Mouse (Mus musculus) C2C12 (cell line): ENCODE data around the gene Rpl19. TPM values are rescaled to one million over a fixed set of nuclear protein-coding genes. Genes with fewer than 3 reads are reported as not detected.

Experiments
- H3K27me3 ChIP-seq: one replicate; pipeline ENCODE4 v1.6.1; 2011; ENCODE audit not compliant: control insufficient read depth, insufficient read depth, insufficient read length
- H3K36me3 ChIP-seq: one replicate; pipeline ENCODE4 v1.6.1; 2011; ENCODE audit not compliant: control insufficient read depth, insufficient read depth
- H3K4me3 ChIP-seq: one replicate; pipeline ENCODE4 v1.5.1; 2011; ENCODE audit warnings: mild to moderate bottlenecking, control low read depth; ENCODE audit not compliant: poor library complexity, insufficient read depth, severe bottlenecking
- H3K79me2 ChIP-seq: one replicate; pipeline ENCODE4 v1.6.1; 2011; ENCODE audit not compliant: control insufficient read depth, insufficient read depth
- H3K79me3 ChIP-seq: one replicate; pipeline ENCODE4 v1.6.1; 2011; ENCODE audit warnings: low read depth, control low read depth
- H3ac ChIP-seq: one replicate; pipeline ENCODE3; 2011; ENCODE audit warnings: low read depth; ENCODE audit not compliant: control insufficient read depth, insufficient read length
- CEBPB ChIP-seq: IDR thresholded peaks from one replicate; pipeline ENCODE4 v1.6.1; 2011; ENCODE audit warnings: low read depth, mild to moderate bottlenecking, control low read depth, moderate library complexity
- CTCF ChIP-seq: IDR thresholded peaks from one replicate; pipeline ENCODE4 v1.5.1; 2011; ENCODE audit not compliant: control insufficient read depth, insufficient read depth, insufficient read length
- FOSL1 ChIP-seq: IDR thresholded peaks from one replicate; pipeline ENCODE4 v1.8.0; 2011; ENCODE audit warnings: mild to moderate bottlenecking, low read length; ENCODE audit not compliant: poor library complexity, insufficient read depth, severe bottlenecking
- MAX ChIP-seq: IDR thresholded peaks from one replicate; pipeline ENCODE4 v1.6.1; 2011; ENCODE audit warnings: mild to moderate bottlenecking, control low read depth
- MYOD1 ChIP-seq: IDR thresholded peaks from one replicate; pipeline ENCODE4 v1.6.1; 2011; ENCODE audit warnings: low read depth; ENCODE audit not compliant: control insufficient read depth, insufficient read length
- MYOG ChIP-seq: IDR thresholded peaks from one replicate; pipeline ENCODE4 v1.6.1; 2011; ENCODE audit not compliant: control insufficient read depth, insufficient read length; ENCODE audit errors: extremely low read depth
- USF1 ChIP-seq: IDR thresholded peaks from one replicate; pipeline ENCODE4 v1.6.1; 2011; ENCODE audit warnings: low read depth, mild to moderate bottlenecking, control low read depth, moderate library complexity
- polyA plus RNA-seq: library from polyadenylated mRNA; unstranded; fragments of >200 nt; fragmentation: generic; extraction: Trizol; gene quantifications from one replicate; pipeline ENCODE4 v1.2.1, GENCODE M21; 2012; ENCODE audit warnings: missing spikeins

Rpl19 gene
- polyA plus RNA-seq, 1 experiment, result 3,682 TPM

DNA sequence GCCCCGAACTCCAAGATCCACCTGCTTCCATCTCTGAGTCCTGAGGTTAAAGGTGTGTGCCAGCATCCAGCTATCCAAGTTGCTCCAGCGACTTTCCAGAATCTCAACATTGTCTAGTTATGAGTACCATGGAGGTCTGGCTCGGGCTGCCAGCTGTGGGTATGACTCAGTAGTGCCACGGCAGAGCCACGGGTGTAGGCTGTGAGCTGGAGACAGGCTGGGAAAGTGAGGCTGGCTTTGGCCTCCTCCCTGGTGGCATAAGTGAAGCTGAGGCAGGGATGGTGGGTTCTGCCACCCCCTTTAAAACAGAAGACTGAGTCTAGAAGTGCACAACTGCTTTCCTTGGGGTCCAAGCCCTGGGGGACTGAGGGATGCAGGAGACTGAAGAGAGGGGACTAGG lies 7.6 kb downstream of the Rpl19 start:
- peaks cover 56% of the 10 kb centered on the region for H3K36me3 ChIP-seq
- no peak for TF ChIP-seq FOSL1
- no peak for TF ChIP-seq MYOG
- no peak for TF ChIP-seq CEBPB
- TF ChIP-seq MAX, result no peak
- TF ChIP-seq MYOD1, result peak; percentile 18
- TF ChIP-seq USF1, result no peak
- no peak for TF ChIP-seq CTCF
- H3ac ChIP-seq, result peak overlapping the region; percentile 13
- no peaks in the 10 kb centered on the region for H3K27me3 ChIP-seq
- H3K4me3 ChIP-seq, result no peak overlapping the region
- H3K79me3 ChIP-seq, result peaks cover 4% of the 10 kb centered on the region
- peaks cover 9% of the 10 kb centered on the region for H3K79me2 ChIP-seq

DNA sequence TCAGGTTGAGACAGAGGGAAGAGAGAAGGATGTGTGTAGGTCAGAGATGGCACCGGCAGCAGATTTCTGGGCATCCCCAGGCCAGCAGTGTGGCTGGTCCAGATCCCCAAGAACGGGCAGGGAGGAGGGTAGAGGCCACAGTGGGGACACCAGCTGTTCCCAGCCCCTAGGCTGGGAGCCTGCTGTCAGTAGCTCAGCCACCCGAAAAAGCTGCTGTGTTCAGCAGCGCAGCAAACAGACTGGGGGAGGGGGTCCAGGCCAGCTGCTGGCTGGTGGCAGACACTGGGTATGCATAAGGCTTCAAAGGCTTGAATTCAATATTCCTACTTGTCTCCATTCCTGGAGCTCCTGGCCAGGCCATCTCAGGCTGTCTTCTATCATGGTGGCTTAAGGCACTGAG lies 8.3 kb downstream of the Rpl19 start:
- peaks cover 1% of the 10 kb centered on the region for H3K79me2 ChIP-seq
- no peak overlapping the region for H3K4me3 ChIP-seq
- peaks cover 56% of the 10 kb centered on the region for H3K36me3 ChIP-seq
- no peaks in the 10 kb centered on the region for H3K27me3 ChIP-seq
- no peaks in the 10 kb centered on the region for H3K79me3 ChIP-seq
- no peak overlapping the region for H3ac ChIP-seq
- TF ChIP-seq MAX, result no peak
- no peak for TF ChIP-seq FOSL1
- TF ChIP-seq USF1, result no peak
- no peak for TF ChIP-seq MYOG
- TF ChIP-seq MYOD1, result no peak
- no peak for TF ChIP-seq CEBPB
- TF ChIP-seq CTCF, result no peak

DNA sequence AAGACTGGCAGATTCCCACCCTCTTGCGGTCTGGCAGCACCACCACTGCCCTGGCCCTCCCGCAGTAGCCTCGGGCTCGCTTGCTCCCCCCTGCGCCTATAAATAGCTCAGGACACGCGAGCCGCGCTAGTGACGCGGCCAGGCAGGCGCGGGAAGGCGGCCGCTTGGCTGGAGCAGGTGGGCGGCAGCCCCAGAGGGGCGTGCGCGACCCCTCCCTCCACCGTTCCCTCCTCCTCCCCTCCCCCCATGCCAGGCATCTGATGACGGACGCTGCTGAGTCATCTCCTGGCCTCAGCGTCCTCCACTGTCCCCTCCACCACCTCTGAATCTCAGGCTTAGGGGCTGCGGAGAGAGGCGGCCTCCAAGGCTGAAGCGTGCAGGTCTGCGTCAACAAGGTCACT lies 9.5 kb downstream of the Rpl19 start:
- H3K27me3 ChIP-seq, result no peaks in the 10 kb centered on the region
- no peaks in the 10 kb centered on the region for H3K79me2 ChIP-seq
- peaks cover 54% of the 10 kb centered on the region for H3K36me3 ChIP-seq
- TF ChIP-seq FOSL1 (peak; percentile 36), CEBPB (no peak), MAX (peak; percentile 55), CTCF (no peak), USF1 (no peak), MYOD1 (peak; percentile 52)
- peak overlapping the region; percentile 27 for H3ac ChIP-seq
- no peak overlapping the region for H3K4me3 ChIP-seq
- H3K79me3 ChIP-seq, result no peaks in the 10 kb centered on the region

DNA sequence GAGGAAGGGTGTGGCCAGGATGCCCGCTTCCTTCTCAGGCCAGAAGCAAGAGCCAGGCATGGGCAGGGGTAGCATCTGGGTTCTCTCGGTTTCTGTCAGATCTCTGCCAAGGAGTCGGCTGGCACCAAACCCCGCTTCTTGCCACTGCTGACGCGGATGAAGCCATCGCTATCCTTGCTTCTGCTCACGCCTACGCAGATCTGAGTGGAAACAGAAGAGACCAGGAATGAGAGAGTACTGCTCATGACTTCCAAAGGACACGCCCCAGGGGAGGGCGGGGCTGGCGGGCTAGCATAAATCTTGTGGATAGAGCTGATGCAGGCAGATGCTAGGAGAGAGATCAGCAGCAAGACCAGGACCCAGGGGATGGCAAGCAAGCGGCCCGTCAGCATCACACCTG lies 11.4 kb downstream of the Rpl19 start:
- Histone ChIP-seq H3ac (no peak overlapping the region), H3K79me2 (peaks cover 12% of the 10 kb centered on the region), H3K79me3 (no peaks in the 10 kb centered on the region), H3K36me3 (peaks cover 68% of the 10 kb centered on the region), H3K27me3 (no peaks in the 10 kb centered on the region), H3K4me3 (no peak overlapping the region)
- no peak for TF ChIP-seq MAX
- no peak for TF ChIP-seq MYOG
- TF ChIP-seq FOSL1, result no peak
- no peak for TF ChIP-seq CTCF
- TF ChIP-seq MYOD1, result no peak
- TF ChIP-seq CEBPB, result no peak
- TF ChIP-seq USF1, result no peak

DNA sequence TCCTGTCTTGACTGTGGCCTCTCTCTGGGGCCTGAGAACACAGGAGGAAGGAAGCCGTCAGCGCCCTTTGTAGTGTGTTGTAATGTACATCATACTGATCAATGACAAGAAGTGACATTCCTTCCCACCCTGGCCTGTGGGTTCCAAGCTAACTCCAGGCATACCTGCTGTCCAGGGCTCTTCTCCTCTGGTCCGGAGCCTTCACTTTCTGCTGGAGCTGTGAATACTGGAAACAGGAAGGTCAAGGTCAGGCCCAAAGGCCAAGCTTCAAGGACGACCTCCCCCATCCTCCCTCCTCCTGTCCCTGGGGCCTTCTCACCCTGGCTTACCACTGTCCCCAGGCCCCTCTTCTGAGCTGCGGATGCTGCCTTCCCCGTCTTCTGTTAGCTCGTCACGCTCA lies 14.5 kb downstream of the Rpl19 start:
- no peaks in the 10 kb centered on the region for H3K27me3 ChIP-seq
- no peak for TF ChIP-seq MAX
- TF ChIP-seq CTCF, result no peak
- no peak for TF ChIP-seq MYOD1
- no peak for TF ChIP-seq USF1
- TF ChIP-seq FOSL1, result no peak
- TF ChIP-seq CEBPB, result no peak
- no peak for TF ChIP-seq MYOG
- H3K4me3 ChIP-seq, result no peak overlapping the region
- H3ac ChIP-seq, result no peak overlapping the region
- H3K36me3 ChIP-seq, result peaks cover 70% of the 10 kb centered on the region
- H3K79me2 ChIP-seq, result peaks cover 43% of the 10 kb centered on the region
- H3K79me3 ChIP-seq, result peaks cover 19% of the 10 kb centered on the region

DNA sequence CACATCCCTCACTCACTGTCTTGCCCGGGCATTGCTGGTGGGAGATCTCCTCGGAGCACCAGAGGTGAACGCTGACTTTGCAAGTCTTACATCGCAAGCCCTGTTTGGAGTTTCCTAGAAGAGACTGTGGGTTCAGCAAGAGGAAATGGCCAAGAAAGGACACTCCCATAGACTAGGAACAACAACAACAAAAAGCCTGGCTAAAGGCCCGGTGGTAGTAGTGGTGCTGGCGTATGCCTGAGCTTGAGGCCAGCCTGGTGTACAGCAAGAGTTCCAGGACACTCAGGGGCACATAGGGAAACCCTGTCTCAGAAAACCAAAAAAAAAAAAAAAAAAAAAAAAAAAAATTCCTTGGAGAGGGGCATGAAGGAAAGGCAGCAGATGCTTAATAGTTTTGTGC lies 16.2 kb downstream of the Rpl19 start:
- H3ac ChIP-seq, result peak overlapping the region; percentile 9
- TF ChIP-seq CTCF (no peak), CEBPB (no peak), MYOD1 (no peak), FOSL1 (no peak), USF1 (no peak), MYOG (no peak), MAX (no peak)
- H3K79me2 ChIP-seq, result peaks cover 60% of the 10 kb centered on the region
- H3K79me3 ChIP-seq, result peaks cover 34% of the 10 kb centered on the region
- peaks cover 68% of the 10 kb centered on the region for H3K36me3 ChIP-seq
- H3K27me3 ChIP-seq, result no peaks in the 10 kb centered on the region
- H3K4me3 ChIP-seq, result no peak overlapping the region
